Comparison of ENCODE assay signal across 8 mouse cellular contexts in genomic region chr13:114457567-114458120, GRCm38 (mm10). TPM values are rescaled to one million over a fixed set of nuclear protein-coding genes. Genes with fewer than 3 reads are reported as not detected.
DNase-seq lines count a peak whose midpoint lies in the region; ATAC-seq lines count a peak whose summit lies in the region.

No protein-coding gene starts in this region.

- H3K27ac ChIP-seq in kidney, embryonic 16.5 days (ENCODE audit: low read length): no peak overlapping the region
- no peak overlapping the region for H3K27ac ChIP-seq in embryonic facial prominence, embryonic 11.5 days (replicated peaks; ENCODE audit: low read depth, low read length)
- H3K27ac ChIP-seq in hindbrain, embryonic 16.5 days (ENCODE audit: low read depth, low read length): no peak overlapping the region
- H3K27ac ChIP-seq in midbrain, embryonic 15.5 days: no peak overlapping the region

- H3K9me3 ChIP-seq in kidney, embryonic 16.5 days (ENCODE audit: low read length): no peaks in the 10 kb centered on the region
- H3K9me3 ChIP-seq in embryonic facial prominence, embryonic 11.5 days (replicated peaks; ENCODE audit: control insufficient read depth, low read length): no peaks in the 10 kb centered on the region
- no peaks in the 10 kb centered on the region for H3K9me3 ChIP-seq in hindbrain, embryonic 16.5 days (ENCODE audit: control insufficient read depth, low read length)
- no peaks in the 10 kb centered on the region for H3K9me3 ChIP-seq in midbrain, embryonic 15.5 days

- DNase-seq in kidney, adult 9 months: no peak
- peak; percentile 25 for DNase-seq in embryonic facial prominence, embryonic 11.5 days (ENCODE audit: low spot score)
- DNase-seq in B cell, adult 2 months: no peak
- DNase-seq in layer of hippocampus, adult 9-10 months (ENCODE audit: low spot score): no peak

- ATAC-seq in kidney, embryonic 16.5 days (ENCODE audit: low FRiP score, low TSS enrichment): no peak
- no peak for ATAC-seq in embryonic facial prominence, embryonic 11.5 days (replicated peaks; ENCODE audit: insufficient number of reproducible peaks, low FRiP score, low TSS enrichment, low read depth)
- no peak for ATAC-seq in hindbrain, embryonic 16.5 days
- ATAC-seq in midbrain, embryonic 15.5 days (replicated peaks): no peak
- no peak for ATAC-seq in cerebellum, adult (ENCODE audit: insufficient number of reproducible peaks, low FRiP score, low TSS enrichment)

- peak overlapping the region; percentile 96 for H3K4me2 ChIP-seq in kidney, embryonic 16.5 days (replicated peaks; ENCODE audit: low read depth, low read length)
- peak overlapping the region; percentile 90 for H3K4me2 ChIP-seq in embryonic facial prominence, embryonic 11.5 days (ENCODE audit: low read depth, low read length)
- peak overlapping the region; percentile 87 for H3K4me2 ChIP-seq in hindbrain, embryonic 16.5 days (ENCODE audit: low read length)
- H3K4me2 ChIP-seq in midbrain, embryonic 15.5 days: peak overlapping the region; percentile 100

- peaks cover 32% of the 10 kb centered on the region for H3K4me1 ChIP-seq in kidney, embryonic 16.5 days (ENCODE audit: insufficient read depth, low read length)
- H3K4me1 ChIP-seq in embryonic facial prominence, embryonic 11.5 days (ENCODE audit: control insufficient read depth, insufficient read depth, low read length): no peaks in the 10 kb centered on the region; the same call in 1 of the 2 replicates
- H3K4me1 ChIP-seq in hindbrain, embryonic 16.5 days (ENCODE audit: control insufficient read depth, insufficient read depth, low read depth, low read length): peaks cover 17% of the 10 kb centered on the region
- H3K4me1 ChIP-seq in midbrain, embryonic 15.5 days: peaks cover 41% of the 10 kb centered on the region

- WGBS in kidney, embryonic 16.5 days: 2% methylated on average over 15 of the region's 15 CpGs
- WGBS in embryonic facial prominence, embryonic 11.5 days: 2% methylated on average over 15 of the region's 15 CpGs
- WGBS in hindbrain, embryonic 16.5 days: under 1% methylated on average over 15 of the region's 15 CpGs
- under 1% methylated on average over 15 of the region's 15 CpGs for WGBS in midbrain, embryonic 15.5 days

- peaks cover 51% of the 10 kb centered on the region for H3K27me3 ChIP-seq in kidney, embryonic 16.5 days (ENCODE audit: insufficient read depth, low read length)
- peaks cover 11% of the 10 kb centered on the region for H3K27me3 ChIP-seq in embryonic facial prominence, embryonic 11.5 days (ENCODE audit: control insufficient read depth, insufficient read depth, low read length)
- H3K27me3 ChIP-seq in hindbrain, embryonic 16.5 days (replicated peaks; ENCODE audit: control insufficient read depth, insufficient read depth, low read length): peaks cover 19% of the 10 kb centered on the region
- 0 out of 2 replicates have a peak, but pooled peaks cover 5% of the 10 kb centered on the region for H3K27me3 ChIP-seq in midbrain, embryonic 15.5 days (replicated peaks)

- no peak overlapping the region for H3K9ac ChIP-seq in kidney, embryonic 16.5 days (replicated peaks; ENCODE audit: low read length)
- H3K9ac ChIP-seq in embryonic facial prominence, embryonic 11.5 days (replicated peaks; ENCODE audit: low read length): peak overlapping the region; percentile 50
- no peak overlapping the region for H3K9ac ChIP-seq in hindbrain, embryonic 16.5 days (ENCODE audit: low read depth, low read length)
- H3K9ac ChIP-seq in midbrain, embryonic 15.5 days: no peak overlapping the region

- no peaks in the 10 kb centered on the region for H3K36me3 ChIP-seq in kidney, embryonic 16.5 days (ENCODE audit: insufficient read depth, low read length)
- H3K36me3 ChIP-seq in embryonic facial prominence, embryonic 11.5 days (replicated peaks; ENCODE audit: control insufficient read depth, insufficient read depth, low read depth, low read length): no peaks in the 10 kb centered on the region
- H3K36me3 ChIP-seq in hindbrain, embryonic 16.5 days (ENCODE audit: control insufficient read depth, insufficient read depth, low read length): no peaks in the 10 kb centered on the region
- H3K36me3 ChIP-seq in midbrain, embryonic 15.5 days (replicated peaks): no peaks in the 10 kb centered on the region

- peak overlapping the region; percentile 61 for H3K4me3 ChIP-seq in kidney, embryonic 16.5 days (ENCODE audit: low read length)
- H3K4me3 ChIP-seq in embryonic facial prominence, embryonic 11.5 days (ENCODE audit: low read depth, low read length): peak overlapping the region; percentile 58
- H3K4me3 ChIP-seq in hindbrain, embryonic 16.5 days (ENCODE audit: low read length): peak overlapping the region; percentile 49
- peak overlapping the region; percentile 59 for H3K4me3 ChIP-seq in midbrain, embryonic 15.5 days

RNA-seq across cellular contexts. Expression of gene Fst, which starts 1.1 kb away (rescaled TPM):
- polyA plus RNA-seq in kidney, embryonic 16.5 days (2015; fragmentation: Nextera tagmentation; extraction: Ambion mirVana): 2.5 and 3.2 TPM in 2 replicates
- polyA plus RNA-seq in embryonic facial prominence, embryonic 11.5 days (2014; fragmentation: Nextera tagmentation; extraction: Ambion mirVana): 32.2 and 32.7 TPM in 2 replicates
- polyA plus RNA-seq in hindbrain, embryonic 16.5 days (2015; fragmentation: Nextera tagmentation; extraction: Ambion mirVana): 3.4 and 5.6 TPM in 2 replicates
- polyA plus RNA-seq in midbrain, embryonic 15.5 days (2015; fragmentation: Nextera tagmentation; extraction: Ambion mirVana): 4.6 and 6.8 TPM in 2 replicates
